Mouse (Mus musculus): ENCODE data around the gene Rnf4.

- TF ChIP-seq MAFK (IDR thresholded peaks at IDR 0.05; ENCODE audit: insufficient read depth, low read depth, low read length) (no peak), CHD2 (IDR thresholded peaks at IDR 0.05; ENCODE audit: low read depth, low read length) (no peak), HCFC1 (IDR thresholded peaks at IDR 0.05; ENCODE audit: borderline replicate concordance, insufficient read depth, low read length) (no peak), ZC3H11A (IDR thresholded peaks at IDR 0.05; ENCODE audit: borderline replicate concordance, low read depth, low read length) (no peak)
These were observed 41.4 kb upstream of the Rnf4 start for GRCm38 (mm10) chr5:34294696-34295095.
